Mouse (Mus musculus) T-helper 17 cell (primary cell): ENCODE measurements around the gene Hnrnpl.

ENCODE experiments used
- in situ Hi-C, 2 experiments: fragments of 300-600 bp; cut with MboI, MseI; formaldehyde crosslinking; loops; 1 replicate in 1 of 2; 2 replicates in 1 of 2; pipeline ENCODE4 v1.15.1; 2025; ENCODE audit warnings: high pct_unique_total_duplicates in 2 of 2

The Hnrnpl gene

DNA sequence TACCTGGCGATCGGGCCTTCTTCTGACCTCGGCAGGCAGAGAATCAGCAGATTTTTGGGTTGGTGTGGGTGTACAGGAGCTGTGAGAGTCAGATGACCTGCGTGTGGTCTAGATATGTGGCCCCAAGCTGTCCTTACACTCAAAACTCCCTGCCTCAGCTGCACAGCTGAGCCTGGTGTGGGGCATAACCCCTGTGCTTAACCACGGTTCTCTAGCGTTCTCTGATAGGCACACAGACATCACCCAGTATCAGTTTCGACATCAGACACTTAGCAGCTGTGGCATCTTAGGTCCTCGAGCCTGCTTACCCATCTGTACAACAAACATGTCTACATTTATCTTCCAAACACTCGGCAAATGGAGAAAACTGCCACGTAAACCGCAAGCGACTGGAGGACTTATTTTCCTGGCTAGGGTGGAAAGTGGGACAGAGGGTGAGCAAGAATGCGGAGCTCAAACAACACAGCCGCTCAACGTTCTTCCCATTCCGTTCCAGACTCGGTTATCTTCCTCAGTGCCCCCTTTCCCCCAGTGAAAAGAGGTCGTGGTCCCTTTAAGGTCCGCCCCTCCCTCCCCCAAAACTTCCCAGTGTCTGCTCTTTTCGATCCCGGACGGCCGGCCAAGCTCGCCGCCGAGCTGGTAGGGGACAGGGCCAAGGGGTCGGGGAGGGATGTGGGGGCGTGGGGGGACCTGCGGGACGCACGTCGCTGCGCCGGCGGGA lies at the start of gene Hnrnpl:
Gene Hnrnpl (plus strand): TSS at position 321 of the 721 bp plus-strand sequence.
- in situ Hi-C loops: loop anchor here in 1 of 2 experiments (25.0 kb wide), 1 partner anchor 1604 kb away; the partner anchor contains the start of genes Hcst, Nfkbid and Tyrobp

DNA sequence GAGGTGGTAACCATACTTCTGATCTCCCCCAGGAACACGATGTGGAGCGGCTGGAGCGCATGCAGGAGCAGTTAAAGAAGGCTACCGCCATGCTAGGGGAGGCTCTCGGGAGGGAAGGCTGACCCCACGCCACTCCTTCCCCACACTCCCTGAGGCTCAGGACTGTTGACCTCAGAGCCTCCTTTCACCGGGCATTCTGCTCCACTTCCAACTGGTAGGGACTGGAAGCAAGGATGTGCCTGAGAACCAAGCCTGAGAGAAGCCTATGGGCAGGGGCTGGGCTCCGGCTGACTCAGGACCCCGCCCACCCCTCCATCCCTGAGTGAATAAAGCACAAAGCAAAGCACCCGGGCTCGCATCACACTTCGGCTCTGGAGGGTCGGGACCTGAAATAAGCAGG lies 49.7 kb upstream of the Hnrnpl start:
- in situ Hi-C loops: no loop called here

DNA sequence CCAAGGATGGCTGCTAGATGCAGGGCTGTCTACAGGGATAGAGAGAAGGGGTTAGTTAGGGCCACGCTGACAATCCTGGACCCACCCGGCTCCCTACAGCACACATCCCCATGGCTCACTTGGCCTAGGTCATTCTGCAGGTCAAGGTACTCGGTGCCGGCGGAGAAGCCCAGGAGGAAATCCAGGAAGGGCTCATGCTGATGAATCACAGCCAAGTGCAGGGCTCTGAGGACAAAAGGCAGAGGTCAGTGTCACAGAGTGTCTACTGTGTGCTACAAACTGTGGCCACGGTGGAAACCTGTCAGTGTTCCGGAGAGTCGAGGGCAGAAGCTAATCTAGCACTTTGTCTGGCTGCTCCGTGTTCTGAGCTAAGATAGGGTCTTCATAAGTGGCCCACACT lies 46.4 kb upstream of the Hnrnpl start:
- in situ Hi-C loops: no loop called here

DNA sequence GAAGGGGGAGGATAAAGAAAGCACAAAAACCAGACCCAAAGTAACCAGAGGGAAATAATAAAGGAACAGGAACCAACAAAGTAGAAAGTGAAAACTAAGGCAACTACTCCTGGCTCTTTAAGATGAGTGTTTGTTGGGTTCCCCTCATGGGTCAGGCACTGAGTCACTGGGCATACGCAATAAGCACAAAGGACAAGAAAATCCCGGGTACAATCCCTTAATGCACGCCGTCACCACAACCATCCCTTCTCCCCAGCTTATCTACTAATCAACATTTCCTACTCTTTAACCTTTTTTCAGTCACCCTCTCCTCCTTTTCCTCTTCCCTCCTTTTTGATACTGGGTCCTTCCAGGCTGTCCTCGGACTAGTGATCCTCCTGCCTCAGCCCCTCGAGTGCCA lies 43.1 kb upstream of the Hnrnpl start:
- in situ Hi-C loops: no loop called here

DNA sequence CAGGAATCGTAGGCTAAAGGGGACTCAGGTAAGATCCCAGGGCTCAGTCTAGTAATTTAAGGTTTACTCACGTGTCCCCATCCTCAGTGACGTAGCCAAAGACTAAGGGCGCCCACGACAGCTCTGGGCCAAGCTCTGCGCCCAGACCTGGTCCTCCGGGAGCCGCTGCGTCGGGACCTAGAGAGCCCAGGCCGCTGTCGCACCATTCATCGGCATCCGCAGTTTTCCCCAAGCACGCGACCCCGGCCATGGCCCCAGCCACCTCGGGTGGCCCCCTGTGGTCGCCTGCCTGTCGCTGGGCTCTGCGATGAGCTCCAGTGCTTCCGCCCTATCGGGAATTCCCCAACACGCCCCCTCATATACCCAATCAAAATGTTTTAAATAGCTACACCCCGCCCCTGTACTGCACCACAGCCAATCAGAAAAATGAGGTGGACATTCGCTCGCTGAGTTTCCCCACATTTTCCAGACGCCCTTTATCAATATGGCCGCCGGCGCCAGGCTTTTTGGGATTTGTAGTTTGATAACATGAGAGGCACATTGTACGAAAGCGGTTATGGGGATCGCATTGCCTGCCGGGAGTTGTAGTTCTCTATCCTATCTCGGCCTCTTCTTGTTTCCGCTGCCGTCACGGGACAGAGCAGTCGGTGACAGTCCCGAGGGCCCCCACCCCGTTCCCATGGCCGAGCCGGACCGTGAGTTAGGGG lies 42.0 kb upstream of the Hnrnpl start, which contains the start of gene Sirt2:
Gene Sirt2 (plus strand): TSS at position 563 of the 707 bp plus-strand sequence.
- in situ Hi-C loops: no loop called here

DNA sequence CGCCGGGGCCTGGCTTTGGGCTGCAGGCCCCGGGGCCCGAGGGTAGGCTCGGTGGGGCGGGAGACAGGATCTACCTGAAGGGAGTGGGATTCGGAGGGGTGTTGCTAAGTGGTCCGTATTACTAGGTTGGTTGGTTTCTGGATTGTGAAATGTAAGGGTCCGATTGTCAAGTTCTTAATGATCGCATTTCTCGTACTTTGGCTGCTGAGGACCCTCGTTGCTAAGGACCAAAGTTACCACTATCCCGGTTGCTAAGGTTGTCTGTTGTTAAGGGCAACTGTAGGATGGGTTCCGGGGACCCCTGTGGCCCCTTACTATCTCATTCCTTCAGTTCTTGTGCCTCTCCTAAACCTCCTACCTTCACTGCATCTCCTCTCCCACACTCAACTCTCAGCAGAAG lies 41.4 kb upstream of the Hnrnpl start:
- in situ Hi-C loops: no loop called here

DNA sequence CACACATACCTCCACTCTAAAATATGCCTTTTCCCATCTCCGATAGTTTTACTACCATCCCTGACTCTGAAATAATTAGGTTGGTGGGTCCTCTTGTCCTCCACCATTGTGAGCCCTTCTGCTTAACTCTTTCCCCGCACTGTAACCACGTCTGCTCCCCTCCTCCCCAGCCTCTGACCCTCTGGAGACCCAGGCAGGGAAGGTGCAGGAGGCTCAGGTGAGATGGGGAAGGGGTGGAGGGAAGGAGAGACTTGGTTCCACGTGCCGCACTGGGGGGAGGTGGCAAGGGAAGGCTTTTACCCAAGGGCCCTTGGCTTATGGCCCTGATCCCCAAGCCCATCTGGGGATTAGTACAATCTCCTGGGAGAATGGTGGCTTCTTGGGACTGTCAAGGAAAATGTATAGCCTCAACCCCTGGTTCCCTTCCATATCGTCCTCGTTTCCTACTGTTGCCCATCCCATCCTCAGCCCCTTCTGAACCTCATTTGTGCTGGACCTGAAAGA lies 40.8 kb upstream of the Hnrnpl start, which contains the start of gene Nfkbib:
Gene Nfkbib (minus strand): TSS at position 51 of the 504 bp plus-strand sequence.
- in situ Hi-C loops: no loop called here

DNA sequence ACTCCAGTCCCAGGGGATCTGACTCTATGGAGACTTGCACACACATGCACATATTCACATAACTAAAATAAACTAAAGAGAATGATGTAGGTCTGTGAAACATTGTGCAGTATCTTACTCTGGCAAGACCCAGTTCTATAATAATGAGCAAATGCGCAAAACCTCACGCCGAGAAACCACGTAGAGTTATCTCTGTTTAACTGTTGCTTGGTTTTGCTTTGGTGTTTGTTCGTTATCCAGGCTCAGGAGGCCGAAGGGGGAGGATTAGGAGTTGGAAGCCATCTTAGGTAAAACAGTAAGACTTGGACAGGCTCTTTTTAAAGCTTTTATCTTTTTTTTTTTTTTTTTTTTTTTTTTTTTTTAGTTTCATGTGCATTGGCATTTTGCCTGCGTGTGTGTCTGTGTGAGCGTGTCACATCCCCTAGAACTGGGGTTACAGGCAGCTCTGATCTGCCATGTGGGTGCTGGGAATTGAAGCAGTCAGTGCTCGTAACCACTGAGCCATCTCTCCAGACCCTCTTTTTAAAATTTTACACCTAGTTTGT lies 38.9 kb upstream of the Hnrnpl start:
- in situ Hi-C loops: no loop called here

DNA sequence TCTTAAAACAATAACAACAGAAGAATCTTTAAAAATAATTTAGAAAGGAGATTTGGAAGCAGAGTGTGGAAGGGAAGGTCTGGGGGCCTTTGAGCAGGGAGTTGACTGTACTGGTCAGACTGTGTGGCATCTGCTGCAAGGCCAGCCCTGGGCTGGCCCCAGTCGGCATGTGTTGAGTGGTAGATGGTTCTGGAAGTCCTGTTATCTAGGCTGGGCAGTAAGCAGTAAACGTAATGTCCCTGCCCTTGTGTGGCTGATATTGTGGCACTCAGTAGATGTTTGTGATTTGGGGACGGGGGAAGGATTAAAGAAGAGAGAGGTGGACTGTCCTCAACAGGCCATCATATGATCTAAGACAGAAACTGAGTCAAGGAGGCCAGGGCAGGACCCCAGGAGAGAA lies 38.0 kb upstream of the Hnrnpl start:
- in situ Hi-C loops: no loop called here

DNA sequence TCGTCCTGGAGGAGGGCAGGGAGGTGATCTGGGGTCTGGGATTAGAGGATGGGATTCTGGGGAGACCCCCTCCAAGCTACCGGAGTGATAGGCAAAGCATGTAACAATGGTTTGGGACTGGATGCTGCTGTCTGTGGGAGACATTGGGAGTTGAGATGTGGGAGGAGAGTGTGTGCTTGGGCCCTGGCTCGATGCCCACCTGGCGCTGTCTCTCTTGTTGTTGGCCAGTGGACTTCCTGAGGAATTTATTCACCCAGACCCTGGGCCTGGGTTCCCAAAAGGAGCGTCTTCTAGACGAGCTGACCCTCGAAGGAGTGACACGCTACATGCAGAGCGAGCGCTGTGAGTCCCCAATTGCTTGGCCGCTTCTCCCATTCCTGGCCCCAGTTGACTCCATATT lies 36.5 kb upstream of the Hnrnpl start:
- in situ Hi-C loops: no loop called here

DNA sequence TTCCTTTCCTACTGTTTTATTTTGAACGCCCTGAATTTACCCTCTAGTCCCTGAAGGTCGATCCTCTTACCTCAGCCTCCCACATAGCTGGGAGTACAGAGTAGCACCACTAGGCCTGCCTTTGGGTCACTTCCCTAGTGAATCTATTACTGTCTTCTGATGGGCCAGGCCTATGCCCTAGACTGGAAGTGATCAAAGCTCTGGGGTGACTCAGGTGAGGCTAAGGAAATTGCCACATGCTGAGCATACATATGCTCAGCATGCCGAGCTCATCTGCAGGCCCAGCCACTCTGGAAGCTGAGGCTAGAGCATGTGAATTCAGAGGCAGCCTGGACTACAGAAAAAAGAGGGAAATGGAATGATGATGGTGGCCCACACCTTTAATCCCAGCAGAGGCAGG lies 35.2 kb upstream of the Hnrnpl start:
- in situ Hi-C loops: no loop called here

DNA sequence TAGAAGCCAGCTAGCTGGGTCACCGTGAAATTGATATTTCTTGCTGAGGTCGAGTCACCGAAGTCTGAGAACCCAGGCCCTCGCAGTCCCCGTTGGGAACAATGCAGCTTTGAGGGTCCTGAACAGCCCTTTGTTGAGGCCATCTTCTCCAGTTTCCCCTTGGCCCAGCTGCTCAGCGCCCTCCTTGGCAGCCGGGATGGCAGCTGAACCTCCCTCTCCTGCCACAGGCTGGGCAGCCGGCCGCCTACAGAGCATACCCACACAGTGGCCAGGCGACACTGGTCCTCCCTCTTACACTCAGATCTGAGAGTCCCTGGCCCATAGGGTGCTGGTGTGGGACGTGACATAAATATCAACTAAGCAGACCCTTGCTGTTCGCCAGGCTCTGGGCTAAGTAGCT lies 34.2 kb upstream of the Hnrnpl start:
- in situ Hi-C loops: no loop called here

DNA sequence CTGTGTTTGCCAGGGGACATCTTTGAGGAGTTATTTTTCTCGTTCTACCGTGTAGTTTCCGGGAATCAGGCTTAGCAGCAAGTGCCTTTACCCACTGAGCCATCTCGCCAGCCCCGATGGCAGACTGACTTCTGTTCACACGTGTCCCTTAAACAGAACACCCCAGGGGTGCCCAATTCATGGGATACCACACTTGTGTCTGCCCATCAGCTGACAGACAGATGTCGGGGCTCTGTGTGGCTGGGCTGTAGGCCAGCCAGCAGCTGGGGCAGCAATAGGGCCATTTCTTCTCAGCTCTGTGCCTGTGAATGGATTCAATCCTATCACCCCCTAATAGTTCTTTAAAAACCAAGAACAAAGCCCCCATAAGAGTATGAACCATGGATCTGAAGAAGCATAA lies 33.2 kb upstream of the Hnrnpl start:
- in situ Hi-C loops: no loop called here

DNA sequence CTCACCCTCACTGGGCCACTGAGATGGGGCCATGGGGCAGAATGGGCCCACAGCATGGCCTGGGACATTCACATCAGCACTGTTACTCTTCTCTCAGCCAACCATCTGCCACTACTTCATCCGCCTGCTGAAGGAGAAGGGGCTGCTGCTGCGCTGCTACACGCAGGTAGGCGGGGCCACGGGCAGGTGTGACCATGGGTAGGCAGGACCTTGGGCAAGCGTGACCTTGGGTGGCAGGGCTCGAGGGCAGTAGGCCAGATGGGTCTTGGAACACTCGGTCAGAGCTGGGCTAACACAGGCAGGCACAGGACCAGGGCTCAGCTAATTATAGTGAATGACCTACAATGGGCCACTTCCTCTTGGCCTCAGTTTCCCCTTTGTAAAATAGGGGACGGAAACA lies 29.5 kb upstream of the Hnrnpl start:
- in situ Hi-C loops: no loop called here

DNA sequence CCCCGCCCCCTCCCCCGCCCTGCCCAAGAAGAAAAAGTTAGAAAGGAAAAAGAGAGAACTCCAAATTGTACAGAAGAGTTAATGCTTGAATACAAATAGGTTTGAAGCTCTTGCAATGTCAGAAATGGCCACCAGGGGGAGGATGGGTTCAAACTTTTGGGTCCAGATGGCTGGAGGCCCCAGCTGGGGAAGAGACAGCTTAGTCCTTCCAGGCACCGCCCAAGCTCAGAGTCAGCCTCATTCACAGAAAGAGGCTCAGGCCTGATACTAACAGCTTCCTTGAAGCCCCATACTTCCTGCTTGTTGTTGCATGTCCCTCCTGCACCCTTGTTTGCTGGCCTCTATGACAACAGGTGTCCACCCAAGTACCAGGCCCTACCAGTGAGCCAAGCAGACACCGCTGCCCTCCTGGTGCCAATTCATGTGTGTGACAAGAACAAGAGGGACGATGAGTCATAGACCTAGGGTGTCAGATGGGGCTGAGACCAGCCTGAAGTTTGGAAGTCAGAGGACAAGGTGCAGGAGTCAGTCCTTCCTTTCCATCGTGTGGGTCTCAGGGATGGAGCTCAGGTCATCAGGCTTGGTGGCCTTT lies 28.2 kb upstream of the Hnrnpl start:
- in situ Hi-C loops: no loop called here

DNA sequence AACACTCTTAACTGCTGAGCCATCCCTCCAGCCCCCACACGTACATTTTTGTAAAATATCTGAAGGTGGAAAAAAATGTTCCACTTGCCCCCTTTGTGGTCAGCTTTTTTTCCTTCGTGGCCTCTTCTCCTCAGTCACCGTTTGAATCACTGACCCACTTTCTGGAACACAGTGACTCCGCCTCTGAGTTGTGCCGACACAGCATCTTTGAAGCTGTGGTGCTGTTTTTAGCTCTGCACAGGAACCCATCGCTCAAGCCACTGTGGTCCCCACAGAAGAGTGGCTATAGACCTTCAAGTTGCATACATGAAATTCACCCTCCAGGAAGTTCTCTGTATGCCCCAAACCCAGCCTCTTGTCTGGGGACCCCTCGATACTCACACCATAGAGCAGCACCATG lies 27.5 kb upstream of the Hnrnpl start:
- in situ Hi-C loops: no loop called here

DNA sequence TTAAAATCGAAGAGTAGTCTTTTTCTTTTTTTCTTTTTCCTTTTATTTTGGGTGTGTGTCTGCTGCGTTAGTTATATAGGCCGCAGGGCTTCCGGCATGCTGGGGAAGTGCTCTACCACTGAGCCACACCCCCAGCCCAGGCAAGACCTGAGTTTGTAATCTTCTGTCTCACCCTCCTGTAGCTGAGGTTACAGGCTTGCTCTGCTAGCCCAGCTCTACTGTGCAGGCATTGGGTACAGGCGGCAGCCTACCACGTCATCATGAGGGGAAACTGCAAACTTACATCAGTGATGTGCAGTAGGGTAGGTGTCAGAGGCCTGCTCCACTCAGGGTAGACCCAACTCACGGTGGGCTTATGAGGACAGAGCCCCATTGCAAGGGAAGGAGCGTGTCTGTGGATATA lies 27.1 kb upstream of the Hnrnpl start:
- in situ Hi-C loops: no loop called here

DNA sequence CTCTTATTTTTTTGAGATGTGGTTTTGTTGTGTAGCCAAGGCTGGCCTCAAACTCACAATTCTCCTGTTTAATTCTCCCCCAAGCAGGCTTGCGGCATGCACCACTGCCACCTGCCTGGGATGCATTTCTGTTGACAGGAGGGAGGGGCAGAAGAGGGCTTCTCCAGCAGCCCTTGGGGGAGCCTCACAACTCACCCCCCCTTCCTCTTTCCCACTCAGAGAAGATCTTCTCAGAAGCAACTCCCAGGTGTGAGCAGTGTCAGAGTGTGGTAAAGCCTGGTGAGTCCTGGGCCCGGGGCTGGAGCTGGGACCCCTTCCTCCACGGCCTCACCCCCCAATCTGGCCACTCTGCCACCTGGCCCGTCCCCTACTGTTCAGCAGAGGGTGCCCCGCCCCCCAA lies 23.2 kb upstream of the Hnrnpl start:
- in situ Hi-C loops: no loop called here

DNA sequence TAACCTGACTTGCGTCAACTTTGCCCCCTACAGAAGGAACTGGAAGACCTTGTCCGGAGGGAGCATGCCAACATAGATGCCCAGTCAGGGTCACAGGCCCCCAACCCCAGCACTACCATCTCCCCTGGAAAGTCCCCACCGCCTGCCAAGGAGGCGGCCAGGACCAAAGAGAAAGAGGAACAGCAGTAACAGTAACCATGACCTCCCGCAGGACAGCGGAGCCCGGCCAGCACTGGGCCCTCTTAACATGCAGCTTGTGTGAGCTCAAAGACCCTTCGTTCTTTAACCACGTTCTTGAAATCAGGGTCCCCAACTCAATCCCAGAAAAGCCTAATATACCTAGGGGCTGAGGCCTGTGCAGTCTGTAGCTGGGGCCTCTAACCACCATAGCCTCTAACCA lies 20.5 kb upstream of the Hnrnpl start:
- in situ Hi-C loops: no loop called here

DNA sequence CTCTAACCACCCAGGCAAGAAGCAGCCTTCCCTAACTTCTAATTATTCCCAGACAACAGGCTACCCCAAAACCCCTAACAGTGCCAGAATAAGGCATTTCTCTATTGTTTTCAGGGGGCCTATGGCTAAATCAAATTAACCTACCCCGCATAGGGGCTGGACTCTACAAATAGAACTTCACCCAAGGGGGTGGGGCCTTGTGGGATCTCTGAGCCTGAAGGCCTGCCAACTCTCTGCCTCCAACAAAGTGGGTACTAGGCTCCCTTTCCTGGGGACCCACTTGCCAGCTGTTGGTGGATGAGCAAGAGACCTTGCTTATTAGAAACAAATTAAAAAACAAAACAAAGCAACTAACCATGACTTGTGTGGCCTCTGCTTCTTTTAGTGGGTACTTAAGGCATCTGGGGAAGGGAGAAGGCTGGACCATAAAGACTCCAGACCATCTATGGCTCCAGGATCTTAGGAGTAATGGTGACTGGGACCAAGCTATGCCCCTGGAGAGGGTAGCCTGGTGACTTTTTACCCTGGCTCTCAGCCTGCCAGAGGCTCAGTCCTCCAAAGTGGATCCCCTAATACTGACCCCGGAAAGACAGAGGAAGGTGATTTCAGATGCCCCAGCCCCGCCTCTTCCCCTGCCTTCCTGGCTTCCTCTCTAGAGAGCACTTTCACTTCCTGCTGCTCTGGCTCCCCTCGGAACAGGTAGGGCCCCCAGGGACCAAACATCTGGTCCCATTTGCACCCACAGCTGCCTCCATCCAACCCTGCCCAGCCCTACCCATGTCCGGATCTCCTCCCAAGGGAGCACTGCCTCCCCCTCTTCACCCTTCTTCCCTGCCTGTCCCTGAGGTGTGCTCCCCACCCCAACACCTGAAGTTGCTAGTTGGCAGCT lies 19.8 kb upstream of the Hnrnpl start, which contains the start of gene Rinl:
Gene Rinl (plus strand): TSS at position 663 of the 889 bp plus-strand sequence.
- in situ Hi-C loops: no loop called here

DNA sequence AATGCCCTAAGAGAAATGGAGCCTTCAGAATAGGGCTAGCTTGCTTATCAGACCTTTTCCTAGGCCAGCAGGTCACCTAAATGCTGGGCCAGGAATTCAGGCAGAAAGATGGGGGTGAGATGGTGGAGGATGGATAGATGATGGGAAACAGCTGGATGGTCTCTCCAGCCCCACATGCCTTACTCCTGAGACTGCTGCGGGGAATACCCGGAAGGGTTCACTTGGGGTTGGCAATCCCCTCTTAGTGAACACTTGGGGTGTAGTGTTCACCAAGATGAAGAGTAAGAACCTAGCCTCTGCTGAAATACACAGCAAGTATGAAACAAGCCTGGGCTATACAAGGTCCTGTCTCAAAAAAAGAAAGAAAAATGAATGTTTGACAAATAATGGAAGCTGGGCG lies 19.1 kb upstream of the Hnrnpl start:
- in situ Hi-C loops: no loop called here
